Mouse (Mus musculus) urinary bladder, adult 18-20 months (tissue): Measurements from ENCODE around the gene Hhat.
A peak's percentile ranks its signal among the peaks of the same experiment; 100 is the strongest.

Experiments used
- DNase-seq, 2 experiments: peaks; one replicate each; pipeline ENCODE4 v3.0.0; 2022; ENCODE audit warnings: low spot score in 2 of 2, mixed read lengths in 2 of 2

The Hhat gene

DNA sequence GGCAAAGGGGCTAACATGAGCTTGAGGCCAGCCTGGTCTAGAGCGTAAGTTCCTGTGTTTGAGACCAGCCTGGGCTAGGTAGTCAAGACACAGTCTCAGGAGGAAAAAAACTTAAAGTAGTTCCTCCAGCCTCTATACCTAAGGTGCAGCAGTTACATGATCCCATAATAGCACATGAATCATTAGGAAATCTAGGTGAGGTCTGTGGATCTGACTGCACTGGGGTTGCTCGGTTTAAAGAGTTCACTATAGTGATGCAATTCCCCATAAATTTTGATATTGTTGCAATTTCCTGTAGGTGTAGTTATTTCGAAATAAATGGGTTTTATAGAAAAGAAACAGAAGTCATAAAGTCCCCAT lies 26.2 kb downstream of the Hhat start:
- no peak for DNase-seq

- no peak for DNase-seq
Observed at GRCm38 (mm10) chr1:192742394-192743251, 28.4 kb downstream of the Hhat start.

GRCm38 (mm10) chr1:192741896-192742295 lies 29.1 kb downstream of the Hhat start:
- no peak for DNase-seq

GRCm38 (mm10) chr1:192736524-192736923 lies 34.5 kb downstream of the Hhat start:
- no peak for DNase-seq

DNA sequence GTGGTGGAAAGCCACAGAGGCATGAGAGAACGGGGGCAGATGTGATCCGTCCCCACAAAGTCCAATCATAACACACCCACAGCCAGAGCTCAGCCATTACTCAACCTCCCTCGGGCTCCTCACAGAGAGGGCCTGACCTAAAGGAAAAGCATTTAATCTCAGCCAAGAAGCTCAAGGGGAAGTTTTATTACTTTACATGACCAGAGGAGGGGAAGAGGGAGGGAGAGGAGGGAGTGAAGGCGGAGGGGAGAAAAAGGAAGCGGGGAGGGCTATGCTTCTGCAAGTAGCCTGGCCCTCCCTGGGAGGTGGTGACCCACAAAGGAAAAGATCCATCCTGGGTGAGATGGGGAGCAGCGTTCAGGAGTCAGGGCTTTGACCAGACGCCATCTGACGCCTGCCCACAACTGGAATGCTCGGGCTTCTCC lies 35.0 kb downstream of the Hhat start:
- no peak for DNase-seq

- no peak for DNase-seq
Observed at GRCm38 (mm10) chr1:192730517-192730916, 40.5 kb downstream of the Hhat start.

GRCm38 (mm10) chr1:192726996-192727624 lies 43.9 kb downstream of the Hhat start:
- DNase-seq: peak; percentile 29 to 39

DNA sequence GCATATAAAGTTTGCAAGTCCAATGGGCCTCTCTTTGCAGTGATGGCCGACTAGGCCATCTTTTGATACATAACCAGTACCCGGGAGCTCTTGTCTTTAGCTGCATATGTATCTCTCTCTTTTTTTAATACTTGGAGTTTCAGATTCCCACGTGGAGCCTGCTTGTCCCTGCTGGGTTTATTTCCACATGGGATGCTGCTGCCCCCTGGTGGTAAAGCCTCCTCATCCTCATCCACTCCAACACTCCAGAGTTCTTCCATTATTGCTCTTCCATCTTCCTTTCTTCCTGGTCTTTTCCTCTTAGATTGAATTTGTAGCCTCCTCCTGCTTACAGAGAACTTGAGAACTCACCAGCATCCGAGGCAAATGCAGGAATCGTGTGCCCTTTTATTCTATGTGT lies 48.9 kb downstream of the Hhat start:
- DNase-seq: peak in 1 of 2 experiments; percentile 44

- DNase-seq: no peak
Observed at GRCm38 (mm10) chr1:192720156-192720555, 50.9 kb downstream of the Hhat start.

- DNase-seq: peak; percentile 9 to 24
Observed at GRCm38 (mm10) chr1:192711779-192712348, 59.2 kb downstream of the Hhat start.

- no peak for DNase-seq
Observed at GRCm38 (mm10) chr1:192700339-192701073, 70.5 kb downstream of the Hhat start.

DNA sequence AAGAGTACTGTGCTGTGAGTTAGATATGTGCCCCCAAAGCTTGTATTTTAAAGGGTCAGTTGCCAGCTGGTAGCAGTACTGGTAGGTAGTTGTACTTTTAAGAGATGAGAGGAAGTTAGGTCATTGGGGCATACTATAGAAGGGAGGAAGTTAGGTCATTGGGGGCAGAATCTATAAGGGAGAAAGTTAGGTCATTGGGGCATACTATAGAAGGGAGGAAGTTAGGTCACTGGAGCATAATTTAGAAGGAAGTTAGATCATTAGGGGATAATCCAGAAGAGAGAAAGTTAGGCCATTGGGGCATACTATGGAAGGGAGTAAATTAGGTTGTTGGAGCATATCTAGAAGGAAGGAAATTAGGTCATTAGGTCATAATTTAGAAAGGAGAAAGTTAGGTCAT lies 71.9 kb downstream of the Hhat start:
- no peak for DNase-seq

DNA sequence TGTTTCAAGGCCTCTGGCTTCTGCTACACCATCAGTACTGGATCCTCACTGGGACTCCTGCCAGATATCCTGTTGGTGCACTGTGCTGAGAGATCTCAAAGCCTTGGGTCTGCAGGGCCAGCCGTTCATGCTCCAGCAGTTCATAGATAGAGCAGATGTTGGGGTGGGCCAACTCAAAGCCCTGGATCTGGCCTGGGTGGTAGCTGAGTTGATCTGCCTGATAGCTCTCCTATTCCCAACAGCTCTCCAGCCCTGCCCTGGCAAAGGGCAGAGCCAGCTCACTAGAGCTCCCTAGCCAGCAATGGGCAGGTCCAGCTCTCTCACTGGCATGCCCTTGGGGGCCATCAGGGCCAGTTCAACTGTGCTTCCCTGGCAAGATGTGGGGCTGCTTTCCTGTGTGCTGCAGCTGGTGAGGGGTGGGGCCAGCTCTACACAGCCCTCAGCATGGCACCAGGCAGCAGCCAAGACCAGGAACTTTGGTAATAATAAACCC lies 74.6 kb downstream of the Hhat start:
- DNase-seq: no peak

DNA sequence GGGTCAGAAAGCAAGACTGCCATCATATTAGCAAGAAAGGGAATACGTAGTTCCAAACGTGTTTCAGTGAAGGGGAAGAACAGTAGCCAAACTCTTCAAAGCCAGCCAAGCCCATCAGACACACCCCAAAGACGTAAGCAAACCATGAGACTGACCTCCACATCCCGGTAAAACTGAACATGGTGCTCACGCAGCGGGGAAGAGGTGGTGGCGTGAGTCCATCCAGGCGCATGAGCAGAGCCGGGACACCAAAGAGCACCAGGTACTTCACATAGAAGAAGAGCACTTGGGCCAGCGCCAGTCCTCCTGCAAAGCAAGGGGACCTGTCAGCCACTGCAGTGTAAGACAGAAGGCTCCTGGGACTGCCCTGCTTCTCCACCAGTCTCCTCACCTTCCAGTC lies 77.4 kb downstream of the Hhat start:
- no peak for DNase-seq

DNA sequence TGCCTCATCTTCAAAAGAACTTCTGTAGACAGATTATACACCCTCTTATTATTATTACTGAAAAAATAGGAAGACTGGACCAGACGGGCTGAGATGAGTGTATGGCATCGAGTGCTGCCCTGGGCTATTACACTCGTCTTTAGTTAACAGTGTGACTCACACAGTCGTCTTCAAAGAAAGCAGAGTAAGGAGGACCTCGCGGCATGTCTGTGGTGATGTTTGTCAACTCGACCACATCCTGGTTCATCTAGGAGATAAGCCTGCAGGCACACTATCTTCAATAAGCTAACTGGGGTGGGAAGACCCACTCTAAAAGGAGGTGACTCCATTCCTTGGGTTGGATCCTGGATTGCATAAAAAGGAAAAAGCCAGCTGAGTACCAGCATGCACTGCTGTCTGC lies 78.0 kb downstream of the Hhat start:
- no peak for DNase-seq

DNA sequence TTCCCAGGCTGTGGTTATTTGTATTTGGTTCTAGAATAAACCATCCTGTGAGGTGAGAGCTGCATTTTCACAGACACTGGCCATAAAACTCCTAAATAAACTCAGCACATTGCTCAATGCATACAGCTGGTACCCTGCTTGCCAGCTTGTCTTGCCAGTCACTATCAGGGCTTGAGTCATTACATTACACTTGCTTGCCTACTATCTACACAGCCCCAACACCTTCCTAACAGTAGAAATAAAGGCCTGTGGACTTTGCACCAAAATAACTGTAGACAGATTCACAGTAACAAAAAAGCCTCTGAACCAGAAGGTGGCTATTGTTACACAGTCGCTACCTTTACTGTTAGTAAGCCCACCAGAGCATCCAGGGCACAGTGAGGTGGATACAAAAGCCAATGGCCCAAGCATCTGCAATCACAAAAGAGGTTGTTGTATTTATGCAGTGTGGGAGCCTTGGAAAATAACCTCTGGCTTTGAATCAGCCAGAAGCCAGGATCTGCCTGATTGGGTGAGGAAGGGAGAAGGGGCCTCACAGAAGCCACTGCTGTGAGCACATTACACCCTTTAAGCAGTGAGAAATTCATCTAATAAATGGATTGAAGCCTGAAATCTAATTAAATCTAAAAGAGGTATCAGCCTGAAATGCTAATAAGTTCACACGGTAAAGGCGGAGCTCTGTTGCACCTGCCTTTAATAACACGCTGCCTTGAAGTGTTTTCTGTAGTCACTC lies 88.6 kb downstream of the Hhat start:
- no peak for DNase-seq

DNA sequence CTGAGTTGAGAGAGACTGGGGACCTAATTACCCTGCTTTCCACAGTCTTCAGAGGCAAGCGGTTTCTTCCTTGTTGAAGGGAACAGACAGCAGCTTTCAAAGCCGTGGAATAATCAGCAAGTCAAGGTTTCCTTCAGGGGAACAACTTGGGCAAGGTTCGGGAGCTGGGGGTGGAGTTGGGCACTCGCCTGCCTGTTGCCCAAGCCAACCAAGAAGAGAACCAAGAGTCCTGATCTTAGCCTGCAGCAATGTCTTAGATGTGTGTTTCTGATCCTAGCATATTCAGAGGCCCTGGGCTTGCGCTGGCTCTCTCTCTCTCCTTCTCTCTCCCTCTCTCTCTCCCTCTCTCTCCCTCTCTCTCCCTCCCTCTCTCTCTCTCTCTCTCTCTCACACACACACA lies 93.8 kb downstream of the Hhat start:
- DNase-seq: no peak

GRCm38 (mm10) chr1:192663608-192664007 lies 107.4 kb downstream of the Hhat start:
- DNase-seq: no peak

DNA sequence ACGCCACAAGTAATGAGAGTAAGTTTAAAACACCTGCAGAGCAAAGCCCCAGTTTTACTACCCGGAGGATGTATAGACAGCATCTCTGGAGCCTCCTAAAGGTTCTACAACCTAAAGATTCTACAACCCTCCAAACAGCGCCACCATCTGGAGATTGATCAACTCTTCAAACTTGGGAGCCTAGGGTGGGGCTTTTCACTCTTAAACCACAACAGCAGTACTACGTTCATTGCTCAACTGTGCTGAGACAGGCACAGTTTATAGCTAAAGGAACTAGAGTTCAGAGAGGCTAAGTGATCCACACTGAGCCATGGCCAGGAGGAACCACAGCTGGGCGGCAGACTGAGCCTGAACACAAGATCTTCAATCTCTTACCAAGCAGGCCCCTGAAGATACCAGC lies 107.9 kb downstream of the Hhat start:
- DNase-seq: no peak

DNA sequence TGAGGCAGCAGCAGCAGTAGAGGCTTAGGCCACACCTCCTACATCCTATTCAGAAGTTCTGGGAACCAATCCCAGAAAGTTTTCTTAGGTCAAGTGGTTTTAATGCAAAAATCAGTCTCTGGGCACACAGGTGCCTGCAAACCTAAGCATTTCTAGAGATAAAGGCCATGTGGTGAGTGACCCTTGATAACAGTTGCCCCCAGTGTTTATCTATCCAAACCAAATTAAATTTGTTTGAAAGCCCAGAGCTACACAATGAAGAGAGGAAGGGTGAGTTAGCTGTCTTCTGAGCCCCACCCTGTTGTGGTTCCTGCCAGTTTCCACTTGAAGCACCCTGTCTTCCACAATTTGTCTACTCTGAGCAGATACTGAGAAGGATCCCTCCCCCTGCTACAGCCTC lies 109.4 kb downstream of the Hhat start:
- no peak for DNase-seq

GRCm38 (mm10) chr1:192657417-192657816 lies 113.6 kb downstream of the Hhat start:
- no peak for DNase-seq
